Mouse (Mus musculus) neural tube, embryonic 15.5 days (tissue): ENCODE measurements around the gene Zfp36l1. TPM values are rescaled to one million over a fixed set of nuclear protein-coding genes. Genes with fewer than 3 reads are reported as not detected.

Experiments
- ATAC-seq: fragments of 200-750 bp; cut with Nextera tagmentation; 2 replicates; pipeline ENCODE4 v1.8.0; 2017; ENCODE audit warnings: mild to moderate bottlenecking, moderate TSS enrichment, moderate library complexity; ENCODE audit not compliant: low FRiP score
- H3K27ac ChIP-seq: fragments of 300-500 bp; sonication (generic); replicated peaks from 2 replicates; pipeline ENCODE4 v1.5.1; 2015; ENCODE audit warnings: mild to moderate bottlenecking, inconsistent platforms
- H3K27me3 ChIP-seq: fragments of 300-500 bp; sonication (generic); replicated peaks from 2 replicates; pipeline ENCODE4 v1.6.1; 2015; ENCODE audit warnings: inconsistent platforms
- H3K36me3 ChIP-seq: fragments of 300-500 bp; sonication (generic); 2 replicates; pipeline ENCODE4 v1.6.1; 2015; ENCODE audit warnings: inconsistent platforms
- H3K4me1 ChIP-seq: fragments of 300-500 bp; sonication (generic); 2 replicates; pipeline ENCODE4 v1.6.1; 2015; ENCODE audit warnings: inconsistent platforms
- H3K4me2 ChIP-seq: fragments of 300-500 bp; sonication (generic); 2 replicates; pipeline ENCODE4 v1.6.1; 2015; ENCODE audit warnings: inconsistent platforms, mild to moderate bottlenecking, moderate library complexity
- H3K4me3 ChIP-seq: fragments of 300-500 bp; sonication (generic); replicated peaks from 2 replicates; pipeline ENCODE4 v1.5.1; 2015; ENCODE audit warnings: mild to moderate bottlenecking, inconsistent platforms
- H3K9ac ChIP-seq: fragments of 300-500 bp; sonication (generic); replicated peaks from 2 replicates; pipeline ENCODE4 v1.6.1; 2015; ENCODE audit warnings: mild to moderate bottlenecking, inconsistent platforms
- H3K9me3 ChIP-seq: fragments of 300-500 bp; sonication (generic); replicated peaks from 2 replicates; pipeline ENCODE4 v1.6.1; 2016; ENCODE audit warnings: inconsistent platforms
- WGBS: fragments of 180-500 bp; shearing (Covaris S2); methylation state at CpG from one replicate; pipeline ENCODE4 v1.1.7; 2015; ENCODE audit warnings: mixed read lengths; 5-methylcytosine and 5-hydroxymethylcytosine counted together
- polyA plus RNA-seq: library from polyadenylated mRNA; unstranded; fragments of >200 nt; fragmentation: Nextera tagmentation; extraction: Ambion mirVana; gene quantifications from 2 replicates; pipeline ENCODE4 v1.2.1, GENCODE M21; 2015

The Zfp36l1 gene
- polyA plus RNA-seq, 1 experiment from 2014 or later = 33.6 TPM

- H3K4me2 ChIP-seq = no peak overlapping the region
- 89% methylated on average over 4 of the region's 4 CpGs for WGBS
- H3K4me3 ChIP-seq = no peak overlapping the region
- no peaks in the 10 kb centered on the region for H3K9me3 ChIP-seq
- no peak overlapping the region for H3K27ac ChIP-seq
- peaks cover 13% of the 10 kb centered on the region for H3K4me1 ChIP-seq
- H3K36me3 ChIP-seq = no peaks in the 10 kb centered on the region
- no peak for ATAC-seq
- peaks cover 5% of the 10 kb centered on the region for H3K27me3 ChIP-seq
- H3K9ac ChIP-seq = no peak overlapping the region
Measured at GRCm38 (mm10) chr12:80106138-80106895, 6.5 kb downstream of the Zfp36l1 start.

GRCm38 (mm10) chr12:80103521-80103973 is 9.3 kb downstream of the Zfp36l1 start:
- no peak for ATAC-seq
- Histone ChIP-seq H3K4me3 (no peak overlapping the region), H3K27me3 (no peaks in the 10 kb centered on the region), H3K4me1 (no peaks in the 10 kb centered on the region), H3K4me2 (no peak overlapping the region), H3K27ac (no peak overlapping the region), H3K36me3 (no peaks in the 10 kb centered on the region), H3K9ac (no peak overlapping the region), H3K9me3 (no peaks in the 10 kb centered on the region)
- WGBS = 68% methylated on average over 5 of the region's 5 CpGs

GRCm38 (mm10) chr12:80103089-80103488 is 9.7 kb downstream of the Zfp36l1 start:
- no peak overlapping the region for H3K4me2 ChIP-seq
- no peaks in the 10 kb centered on the region for H3K9me3 ChIP-seq
- ATAC-seq = no peak
- H3K36me3 ChIP-seq = no peaks in the 10 kb centered on the region
- no peak overlapping the region for H3K9ac ChIP-seq
- WGBS = 74% methylated on average over 4 of the region's 4 CpGs
- no peaks in the 10 kb centered on the region for H3K4me1 ChIP-seq
- H3K4me3 ChIP-seq = no peak overlapping the region
- no peak overlapping the region for H3K27ac ChIP-seq
- no peaks in the 10 kb centered on the region for H3K27me3 ChIP-seq

- Histone ChIP-seq H3K36me3 (no peaks in the 10 kb centered on the region), H3K9ac (no peak overlapping the region), H3K4me2 (no peak overlapping the region), H3K4me3 (no peak overlapping the region), H3K9me3 (no peaks in the 10 kb centered on the region), H3K27ac (no peak overlapping the region), H3K27me3 (no peaks in the 10 kb centered on the region), H3K4me1 (no peaks in the 10 kb centered on the region)
- no peak for ATAC-seq
- 91% methylated on average over 1 of the region's 1 CpGs for WGBS
Measured at GRCm38 (mm10) chr12:80098825-80099224, 14.0 kb downstream of the Zfp36l1 start.

- H3K27me3 ChIP-seq = no peaks in the 10 kb centered on the region
- H3K4me2 ChIP-seq = no peak overlapping the region
- H3K9ac ChIP-seq = no peak overlapping the region
- H3K4me3 ChIP-seq = no peak overlapping the region
- ATAC-seq = no peak
- no peaks in the 10 kb centered on the region for H3K36me3 ChIP-seq
- WGBS = 82% methylated on average over 6 of the region's 6 CpGs
- no peaks in the 10 kb centered on the region for H3K9me3 ChIP-seq
- no peaks in the 10 kb centered on the region for H3K4me1 ChIP-seq
- no peak overlapping the region for H3K27ac ChIP-seq
Measured at GRCm38 (mm10) chr12:80096734-80097133, 16.1 kb downstream of the Zfp36l1 start.

- Histone ChIP-seq H3K4me3 (no peak overlapping the region), H3K4me2 (no peak overlapping the region), H3K9me3 (no peaks in the 10 kb centered on the region), H3K27me3 (no peaks in the 10 kb centered on the region), H3K4me1 (peaks cover 6% of the 10 kb centered on the region), H3K36me3 (no peaks in the 10 kb centered on the region), H3K27ac (no peak overlapping the region), H3K9ac (no peak overlapping the region)
- ATAC-seq = no peak
Measured at GRCm38 (mm10) chr12:80092787-80093186, 20.0 kb downstream of the Zfp36l1 start.

- no peaks in the 10 kb centered on the region for H3K27me3 ChIP-seq
- H3K4me3 ChIP-seq = no peak overlapping the region
- H3K4me2 ChIP-seq = no peak overlapping the region; the same call in 1 of the 2 replicates
- H3K4me1 ChIP-seq = peaks cover 6% of the 10 kb centered on the region
- no peak overlapping the region for H3K9ac ChIP-seq
- no peak for ATAC-seq
- 41% methylated on average over 8 of the region's 8 CpGs for WGBS
- no peaks in the 10 kb centered on the region for H3K9me3 ChIP-seq
- H3K36me3 ChIP-seq = no peaks in the 10 kb centered on the region
- H3K27ac ChIP-seq = peak overlapping the region; percentile 13; the same call in 1 of the 2 replicates
Measured at GRCm38 (mm10) chr12:80091080-80091479, 21.7 kb downstream of the Zfp36l1 start.

- WGBS = 69% methylated on average over 5 of the region's 5 CpGs
Measured at GRCm38 (mm10) chr12:80090529-80090928, 22.3 kb downstream of the Zfp36l1 start.

GRCm38 (mm10) chr12:80088143-80088542 is 24.7 kb downstream of the Zfp36l1 start:
- no peak for ATAC-seq
- Histone ChIP-seq H3K4me3 (no peak overlapping the region), H3K27me3 (no peaks in the 10 kb centered on the region), H3K9ac (no peak overlapping the region), H3K4me2 (no peak overlapping the region), H3K9me3 (no peaks in the 10 kb centered on the region), H3K4me1 (peaks cover 6% of the 10 kb centered on the region), H3K36me3 (no peaks in the 10 kb centered on the region), H3K27ac (no peak overlapping the region)
- WGBS = 90% methylated on average over 4 of the region's 4 CpGs

More at GRCm38 (mm10) chr12:80090529-80090928, 22.3 kb downstream of the Zfp36l1 start:
- Histone ChIP-seq H3K27ac (no peak overlapping the region), H3K27me3 (no peaks in the 10 kb centered on the region), H3K4me3 (no peak overlapping the region), H3K36me3 (no peaks in the 10 kb centered on the region), H3K4me2 (no peak overlapping the region), H3K4me1 (peaks cover 6% of the 10 kb centered on the region), H3K9ac (no peak overlapping the region), H3K9me3 (no peaks in the 10 kb centered on the region)
- ATAC-seq = no peak

- H3K4me2 ChIP-seq = no peak overlapping the region
- H3K27me3 ChIP-seq = no peaks in the 10 kb centered on the region
- H3K36me3 ChIP-seq = no peaks in the 10 kb centered on the region
- H3K9ac ChIP-seq = no peak overlapping the region
- H3K4me3 ChIP-seq = no peak overlapping the region
- no peak overlapping the region; the same call in 1 of the 2 replicates for H3K27ac ChIP-seq
- no peak for ATAC-seq
- H3K4me1 ChIP-seq = peaks cover 13% of the 10 kb centered on the region
- H3K9me3 ChIP-seq = no peaks in the 10 kb centered on the region
- 63% methylated on average over 7 of the region's 7 CpGs for WGBS
Measured at GRCm38 (mm10) chr12:80084446-80085112, 28.2 kb downstream of the Zfp36l1 start.

GRCm38 (mm10) chr12:80083937-80084336 is 28.9 kb downstream of the Zfp36l1 start:
- Histone ChIP-seq H3K27ac (no peak overlapping the region; the same call in 1 of the 2 replicates), H3K4me3 (no peak overlapping the region), H3K9ac (no peak overlapping the region), H3K4me1 (peaks cover 13% of the 10 kb centered on the region), H3K4me2 (no peak overlapping the region), H3K36me3 (no peaks in the 10 kb centered on the region), H3K27me3 (no peaks in the 10 kb centered on the region), H3K9me3 (no peaks in the 10 kb centered on the region)
- WGBS = 24% methylated on average over 3 of the region's 3 CpGs
- no peak for ATAC-seq
